Mouse (Mus musculus) natural killer cell, adult 2 months (primary cell): ENCODE data around the gene Pcgf6.
"Not testable (repeated sequence)": the region's sequence is repeated elsewhere in the genome, so short reads cannot be mapped to it uniquely, and the experiment has no call there.

ENCODE experiments used
- DNase-seq, 2 experiments: peaks; one replicate each; pipeline ENCODE4 v3.0.0; 2022; ENCODE audit warnings: low spot score in 2 of 2

Gene Pcgf6

DNA sequence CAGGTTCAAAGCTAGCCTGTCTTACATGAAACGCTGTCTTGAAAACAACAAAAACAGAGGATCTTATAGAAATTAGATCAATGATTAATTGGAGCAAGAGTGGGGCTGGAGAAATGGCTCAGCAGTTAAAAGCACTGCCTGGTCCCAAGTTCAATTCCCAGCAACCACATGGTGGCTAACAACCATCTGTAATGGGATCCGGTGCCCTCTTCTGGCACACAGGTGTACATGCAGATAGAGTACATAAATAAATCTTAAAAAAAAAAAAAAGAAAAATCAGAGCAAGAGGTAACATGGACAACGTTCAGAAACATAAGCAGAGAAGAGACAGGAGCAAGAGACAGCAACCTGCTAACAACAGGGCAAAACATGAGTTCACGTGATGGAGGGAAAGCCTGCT, 24.2 kb downstream of the Pcgf6 start:
- no peak for DNase-seq

DNA sequence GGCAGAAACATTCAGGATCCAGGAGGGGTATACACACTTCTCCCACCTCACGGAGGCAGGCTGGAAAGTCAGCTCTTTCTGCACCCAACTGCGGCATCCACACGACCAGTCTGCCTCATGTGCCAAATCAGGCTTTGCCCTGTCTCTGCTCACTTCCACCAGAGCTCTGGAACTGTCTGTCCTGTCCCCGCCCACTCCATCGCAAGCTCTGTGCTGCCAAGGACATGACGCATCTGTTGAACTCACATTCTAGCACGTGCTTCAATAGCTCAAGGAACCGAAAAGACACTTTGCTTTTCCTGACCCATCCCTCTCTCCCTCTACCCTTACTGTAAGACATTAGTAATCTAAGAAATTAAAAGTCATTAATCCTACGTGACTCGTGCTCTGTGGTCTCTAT, 25.8 kb downstream of the Pcgf6 start:
- DNase-seq: no peak

DNA sequence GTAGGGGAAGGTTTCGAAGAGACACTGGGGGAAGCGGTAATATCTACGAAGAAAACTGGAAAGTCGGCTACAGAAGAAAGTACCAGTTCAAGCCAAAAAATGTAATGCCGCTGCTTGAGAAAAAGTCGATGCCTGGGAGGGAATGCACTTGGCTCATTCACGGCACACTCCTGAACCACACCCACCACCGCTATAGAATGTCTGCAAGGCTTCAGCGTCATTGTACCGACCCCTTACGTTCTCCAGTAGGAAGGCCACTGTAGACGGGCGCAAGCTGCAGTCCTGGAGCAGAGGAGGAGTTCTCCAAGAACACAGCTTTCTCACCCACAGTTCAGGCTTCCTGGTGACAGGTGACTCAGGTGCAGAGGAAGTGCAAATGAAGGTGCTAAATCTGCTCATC, 27.2 kb downstream of the Pcgf6 start:
- DNase-seq: no peak

DNA sequence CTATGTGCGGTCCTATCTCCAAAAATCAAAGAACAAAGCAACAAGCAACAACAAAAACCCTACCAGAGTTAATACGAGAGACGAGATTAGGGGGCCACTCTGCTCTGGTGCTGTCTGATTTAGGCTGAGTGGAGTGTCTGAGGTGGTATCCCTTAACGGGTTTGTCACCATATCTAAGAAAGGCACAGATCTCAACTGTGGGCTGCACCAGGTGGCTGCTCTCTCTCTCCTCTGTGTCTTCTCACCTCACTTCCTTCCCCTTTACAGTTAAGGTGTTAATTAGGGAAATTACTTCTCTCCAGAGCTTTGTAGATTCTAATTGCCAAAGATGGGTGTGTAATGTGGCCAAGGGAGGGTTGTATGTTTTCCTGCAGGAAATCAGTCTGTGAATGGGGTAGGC, 28.0 kb downstream of the Pcgf6 start:
- DNase-seq: no peak

DNA sequence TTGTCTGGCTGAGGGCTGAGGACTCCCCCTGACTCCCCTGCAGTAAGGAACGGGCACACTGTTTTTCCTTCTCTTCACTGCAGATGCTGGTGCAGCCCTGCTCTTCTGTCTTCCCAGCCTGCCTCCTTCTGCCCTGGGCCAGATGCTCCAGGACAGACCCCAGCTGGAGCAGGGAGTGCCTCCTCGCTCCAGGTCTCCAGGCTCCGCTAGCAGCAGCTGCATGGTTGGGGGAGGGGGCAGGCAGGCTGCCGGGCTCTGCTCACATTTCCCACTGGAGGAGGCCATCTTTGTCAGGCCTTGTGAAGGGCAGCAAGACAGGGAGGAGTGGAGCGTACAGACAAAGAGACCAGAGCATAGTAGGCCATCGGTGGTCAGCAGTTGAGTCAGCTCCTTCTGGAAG, 31.4 kb downstream of the Pcgf6 start:
- no peak for DNase-seq

DNA sequence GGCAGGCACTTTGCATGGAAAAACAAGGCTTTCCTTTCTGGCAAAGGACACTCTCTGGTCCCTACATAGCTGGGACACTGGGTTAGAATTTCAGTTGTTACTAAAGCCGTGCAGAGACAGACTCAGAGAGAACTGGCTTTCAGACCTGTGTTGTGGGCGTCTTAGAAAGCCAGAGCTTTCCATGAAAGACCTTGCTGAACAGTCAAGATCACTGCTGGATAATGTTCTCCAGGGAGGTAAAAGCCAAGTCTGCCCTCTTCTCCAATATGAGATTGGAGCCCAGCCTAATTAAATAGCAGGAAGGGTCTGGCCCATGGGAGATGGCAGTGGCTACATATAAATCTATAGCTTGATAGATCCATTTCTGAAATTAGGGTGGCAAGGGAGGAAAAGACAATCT, 32.4 kb downstream of the Pcgf6 start:
- no peak for DNase-seq

DNA sequence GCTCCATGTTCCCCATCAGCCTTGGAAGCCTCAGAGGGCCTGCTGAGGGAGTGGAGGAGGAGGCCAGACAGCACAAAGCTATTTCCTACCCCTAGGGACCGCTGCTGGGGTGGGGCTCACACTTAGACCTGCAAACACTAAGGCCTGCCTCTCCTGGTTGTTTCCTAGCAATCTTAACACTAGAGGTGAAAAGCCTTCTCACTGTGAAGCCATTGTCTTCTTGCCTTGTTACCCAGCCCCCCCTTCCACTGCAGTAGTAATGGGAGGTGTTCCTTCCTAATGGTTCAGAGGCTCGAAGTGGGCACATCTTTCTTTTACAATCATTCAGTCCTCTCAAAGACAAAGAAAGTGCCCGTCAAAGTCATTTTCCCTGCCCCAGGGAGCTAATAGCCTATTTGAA, 32.9 kb downstream of the Pcgf6 start:
- DNase-seq: no peak

DNA sequence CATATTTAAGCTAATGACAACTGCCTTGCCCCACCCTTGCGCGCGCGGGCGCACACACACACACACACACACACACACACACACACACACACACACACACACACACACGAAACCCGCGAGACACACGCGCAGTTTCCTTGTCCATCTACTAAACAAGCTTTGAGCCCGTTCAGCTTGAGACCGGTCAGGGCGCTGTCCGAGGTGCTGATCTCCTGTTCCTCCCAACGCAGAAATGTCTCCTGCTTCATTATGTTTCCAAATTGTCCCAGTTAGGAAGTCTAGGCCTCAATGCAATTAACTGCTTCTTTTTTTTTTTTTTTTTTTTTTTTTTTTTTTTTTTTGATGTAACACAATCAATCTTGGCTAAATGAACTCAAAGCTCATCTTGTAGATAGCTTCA, 34.2 kb downstream of the Pcgf6 start:
- peak in 1 of 2 experiments; percentile 37 for DNase-seq

DNA sequence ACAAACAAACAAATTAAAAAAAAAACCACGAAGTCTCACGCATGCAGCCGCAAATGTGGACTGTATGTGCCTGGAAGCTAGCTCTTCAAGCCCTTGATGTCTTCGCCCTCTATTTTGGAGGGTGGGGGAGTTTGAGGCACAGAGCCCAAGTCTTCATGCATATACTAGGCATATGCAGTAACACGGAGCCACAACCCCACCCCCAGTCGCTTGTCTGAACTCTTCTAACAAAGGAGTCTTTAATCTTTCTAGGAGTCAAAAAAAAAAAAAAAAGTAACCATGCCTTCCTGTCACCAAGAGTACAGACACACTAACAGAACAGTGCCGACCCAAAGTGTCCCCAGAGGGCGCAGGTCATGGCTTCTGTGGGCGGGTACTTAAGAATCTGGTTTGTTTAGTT, 34.7 kb downstream of the Pcgf6 start:
- no peak for DNase-seq

DNA sequence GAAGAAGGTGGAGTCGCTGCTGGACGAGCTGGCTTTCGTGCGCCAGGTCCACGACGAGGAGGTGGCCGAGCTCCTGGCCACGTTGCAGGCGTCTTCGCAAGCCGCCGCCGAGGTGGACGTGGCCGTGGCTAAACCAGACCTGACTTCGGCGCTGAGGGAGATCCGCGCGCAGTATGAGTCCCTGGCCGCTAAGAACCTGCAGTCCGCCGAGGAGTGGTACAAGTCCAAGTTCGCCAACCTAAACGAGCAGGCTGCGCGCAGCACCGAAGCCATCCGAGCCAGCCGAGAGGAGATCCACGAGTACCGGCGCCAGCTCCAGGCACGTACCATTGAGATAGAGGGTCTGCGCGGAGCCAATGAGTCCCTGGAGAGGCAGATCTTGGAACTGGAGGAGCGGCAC, 35.3 kb downstream of the Pcgf6 start:
- no peak for DNase-seq

DNA sequence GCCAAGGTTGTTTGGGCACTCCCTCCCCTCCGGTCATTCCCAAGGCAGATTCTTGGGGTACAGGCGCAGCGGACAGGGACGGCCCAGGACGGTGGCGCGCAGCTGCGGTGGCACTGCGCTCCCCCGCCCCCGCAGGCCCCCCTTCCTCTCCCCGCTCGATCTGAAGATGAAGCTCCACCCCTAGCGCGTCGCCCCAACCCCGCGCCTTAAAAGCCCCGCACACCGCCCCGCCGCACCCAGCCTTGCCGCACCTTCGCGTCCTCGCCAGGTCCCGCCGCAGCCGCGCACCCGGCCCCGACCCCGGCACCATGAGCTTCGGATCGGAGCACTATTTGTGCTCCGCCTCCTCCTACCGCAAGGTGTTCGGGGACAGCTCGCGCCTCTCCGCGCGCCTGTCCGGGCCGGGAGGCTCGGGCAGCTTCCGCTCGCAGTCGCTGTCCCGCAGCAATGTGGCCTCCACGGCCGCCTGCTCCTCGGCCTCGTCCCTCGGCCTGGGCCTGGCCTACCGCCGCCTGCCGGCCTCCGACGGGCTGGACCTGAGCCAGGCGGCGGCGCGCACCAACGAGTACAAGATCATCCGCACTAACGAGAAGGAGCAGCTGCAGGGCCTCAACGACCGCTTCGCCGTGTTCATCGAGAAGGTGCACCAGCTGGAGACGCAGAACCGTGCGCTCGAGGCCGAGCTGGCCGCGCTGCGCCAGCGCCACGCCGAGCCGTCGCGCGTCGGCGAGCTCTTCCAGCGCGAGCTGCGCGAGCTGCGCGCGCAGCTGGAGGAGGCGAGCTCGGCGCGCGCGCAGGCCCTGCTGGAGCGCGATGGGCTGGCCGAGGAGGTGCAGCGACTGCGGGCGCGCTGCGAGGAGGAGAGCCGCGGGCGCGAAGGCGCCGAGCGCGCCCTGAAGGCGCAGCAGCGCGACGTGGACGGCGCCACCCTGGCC, 36.0 kb downstream of the Pcgf6 start, which contains the start of the genes Ina and Nt5c2:
TSS of gene Ina (plus strand) at position 252 of the 935 bp plus-strand sequence.
TSS of gene Nt5c2 (minus strand) at position 707 of the 935 bp plus-strand sequence.
- DNase-seq: no peak

DNA sequence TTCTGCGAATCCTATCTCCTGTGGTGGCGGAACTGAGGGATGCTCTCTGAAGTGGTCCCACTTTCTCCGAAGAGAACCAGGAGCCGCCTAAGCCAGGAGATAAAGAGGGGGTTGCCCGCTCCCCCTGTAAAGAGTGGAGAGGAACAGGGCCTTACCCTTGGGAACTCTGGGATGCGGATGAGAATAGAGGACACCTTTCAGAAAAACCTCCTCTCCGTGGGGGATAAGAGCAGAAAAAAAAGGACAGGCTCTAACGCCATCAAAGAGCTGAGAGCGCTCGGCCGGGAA, 36.6 kb downstream of the Pcgf6 start:
- DNase-seq: no peak

DNA sequence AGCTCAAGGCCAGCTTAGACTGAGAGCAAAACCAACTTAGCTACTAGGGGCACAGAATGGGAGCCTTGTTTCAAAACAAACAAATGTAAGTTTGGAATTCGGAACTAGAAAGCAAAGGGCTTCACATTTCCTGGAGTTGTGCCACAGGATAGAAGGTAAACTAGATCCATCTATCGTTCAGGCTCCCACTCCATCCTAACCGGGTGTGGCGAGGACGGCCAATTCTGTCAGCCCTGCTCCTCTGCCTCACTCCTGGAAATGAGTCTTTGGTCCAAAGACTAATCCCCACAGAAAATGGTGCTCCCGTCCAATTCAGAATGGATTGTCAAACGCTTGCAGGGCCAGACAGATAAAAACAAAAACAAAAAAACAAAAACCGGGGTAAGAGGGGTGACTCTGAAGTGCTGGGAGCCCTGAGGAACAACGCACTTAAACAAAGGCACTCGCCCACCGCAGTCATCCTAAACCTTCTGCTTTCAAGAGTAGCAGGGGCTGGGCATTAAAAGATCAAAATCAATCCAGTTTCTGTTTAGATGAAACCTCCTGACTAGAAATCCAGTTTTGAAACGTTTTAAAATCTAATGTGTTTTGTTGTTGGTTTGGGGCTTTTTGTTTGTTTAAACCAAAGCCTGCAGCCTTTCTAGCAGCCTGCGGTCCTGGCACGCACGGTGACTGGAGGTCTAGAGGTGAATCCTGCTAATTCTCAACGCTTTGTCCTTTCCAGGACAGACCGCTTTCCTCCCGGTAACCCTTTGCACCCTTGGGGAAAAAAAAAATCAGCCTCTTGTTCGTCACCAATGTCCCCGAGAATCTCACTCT, 37.2 kb downstream of the Pcgf6 start:
- no peak for DNase-seq

DNA sequence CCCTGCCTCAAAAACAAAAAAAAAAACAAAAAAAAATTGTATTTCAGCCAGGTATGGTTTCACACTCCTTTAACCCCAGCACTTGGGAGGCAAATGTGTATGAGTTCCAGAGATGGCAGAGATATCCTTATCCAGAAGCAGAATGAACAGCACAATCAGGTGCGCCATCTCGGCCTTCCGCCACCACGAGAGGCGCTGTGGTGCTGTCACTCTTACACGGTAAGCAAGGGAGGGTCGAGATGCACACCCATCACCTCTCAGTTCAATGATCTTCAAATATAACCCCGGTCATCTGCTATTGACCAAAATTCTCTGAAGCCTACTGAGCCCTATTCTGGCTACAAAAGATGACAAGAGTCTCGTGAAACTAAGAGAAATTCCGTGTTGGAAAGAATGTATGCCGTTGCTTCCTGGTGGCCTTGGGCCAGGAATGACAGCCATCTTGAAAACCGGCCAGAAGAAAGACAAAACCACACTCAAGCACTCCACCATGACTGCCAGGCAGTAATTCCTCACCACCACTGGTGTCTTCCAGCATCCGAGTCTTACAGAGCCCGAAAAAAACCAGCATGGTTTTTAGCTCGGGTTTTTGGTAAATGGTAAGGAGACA, 38.1 kb downstream of the Pcgf6 start:
- DNase-seq: no peak

DNA sequence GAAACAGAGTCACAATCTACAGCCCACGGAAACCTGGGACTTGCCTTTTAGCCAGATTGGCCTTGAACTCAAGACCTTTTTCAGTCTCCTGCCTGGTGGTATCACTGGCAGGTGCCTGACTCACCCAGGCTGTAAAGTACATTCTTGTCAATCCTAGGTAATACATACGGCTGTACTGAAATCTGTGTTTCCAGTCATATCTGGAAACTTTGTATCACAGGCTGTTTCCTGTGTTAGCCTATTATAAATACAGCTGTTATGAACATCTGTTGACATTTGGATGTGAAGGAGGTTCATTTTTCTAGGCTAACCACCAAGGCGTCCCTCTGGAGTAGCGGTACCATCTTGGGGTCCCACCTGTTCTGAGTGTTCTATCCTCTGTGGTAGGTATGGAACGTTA, 40.8 kb downstream of the Pcgf6 start:
- DNase-seq: no peak

DNA sequence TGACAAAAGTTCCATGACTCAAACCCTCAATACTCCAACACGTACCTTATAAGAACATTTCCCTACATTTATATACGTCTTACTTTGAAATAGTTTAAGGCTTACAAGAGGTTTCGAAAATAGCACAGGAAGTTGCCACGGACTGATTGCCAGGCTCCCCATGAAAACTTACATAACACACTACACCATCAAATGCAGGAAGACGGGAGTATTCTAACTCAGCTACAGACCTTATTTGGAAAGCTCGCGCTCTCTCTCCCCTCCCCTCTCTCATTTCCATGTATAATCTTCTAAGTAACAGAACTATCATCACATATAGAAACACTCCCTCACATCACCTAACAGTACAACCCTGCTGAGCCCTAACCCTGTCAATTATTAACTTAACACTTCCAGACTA, 41.3 kb downstream of the Pcgf6 start:
- no peak for DNase-seq

DNA sequence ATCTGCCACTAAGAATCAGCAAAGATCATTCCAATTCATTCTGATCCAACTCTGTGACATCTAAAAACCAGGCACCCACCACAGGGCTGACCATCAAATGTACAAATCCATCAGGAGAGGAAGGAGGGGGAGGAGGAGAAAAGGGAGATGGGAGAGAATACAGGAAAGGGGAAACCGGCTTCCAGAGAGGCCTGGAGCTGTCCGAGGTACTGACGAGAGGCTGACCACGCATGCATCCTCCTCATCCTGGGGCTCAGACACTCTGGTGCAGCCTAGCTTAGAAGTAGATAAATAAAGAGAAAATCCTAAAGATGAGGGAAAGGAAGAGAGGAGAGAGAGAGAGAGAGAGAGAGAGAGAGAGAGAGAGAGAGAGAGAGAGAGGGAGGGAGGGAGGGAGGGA, 44.4 kb downstream of the Pcgf6 start:
- DNase-seq: no peak

DNA sequence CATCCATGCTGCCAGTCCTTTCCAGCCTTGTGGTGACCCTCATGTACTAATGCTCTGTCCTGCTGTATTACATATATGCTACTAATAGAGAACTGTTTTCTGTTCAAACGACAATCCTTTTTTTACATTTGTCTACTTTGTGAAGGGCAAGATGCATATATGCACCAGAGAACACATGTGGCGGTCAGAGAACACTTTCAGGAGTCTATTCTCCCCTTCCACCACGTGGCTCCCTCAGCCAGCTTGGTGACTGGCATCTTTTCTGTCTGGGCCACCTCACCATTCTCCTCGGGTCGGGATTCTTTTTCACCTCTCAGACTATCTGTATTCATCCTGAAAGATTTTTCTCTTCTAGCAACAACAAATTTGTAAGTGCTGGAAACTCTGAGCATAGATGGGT, 44.8 kb downstream of the Pcgf6 start:
- no peak for DNase-seq

DNA sequence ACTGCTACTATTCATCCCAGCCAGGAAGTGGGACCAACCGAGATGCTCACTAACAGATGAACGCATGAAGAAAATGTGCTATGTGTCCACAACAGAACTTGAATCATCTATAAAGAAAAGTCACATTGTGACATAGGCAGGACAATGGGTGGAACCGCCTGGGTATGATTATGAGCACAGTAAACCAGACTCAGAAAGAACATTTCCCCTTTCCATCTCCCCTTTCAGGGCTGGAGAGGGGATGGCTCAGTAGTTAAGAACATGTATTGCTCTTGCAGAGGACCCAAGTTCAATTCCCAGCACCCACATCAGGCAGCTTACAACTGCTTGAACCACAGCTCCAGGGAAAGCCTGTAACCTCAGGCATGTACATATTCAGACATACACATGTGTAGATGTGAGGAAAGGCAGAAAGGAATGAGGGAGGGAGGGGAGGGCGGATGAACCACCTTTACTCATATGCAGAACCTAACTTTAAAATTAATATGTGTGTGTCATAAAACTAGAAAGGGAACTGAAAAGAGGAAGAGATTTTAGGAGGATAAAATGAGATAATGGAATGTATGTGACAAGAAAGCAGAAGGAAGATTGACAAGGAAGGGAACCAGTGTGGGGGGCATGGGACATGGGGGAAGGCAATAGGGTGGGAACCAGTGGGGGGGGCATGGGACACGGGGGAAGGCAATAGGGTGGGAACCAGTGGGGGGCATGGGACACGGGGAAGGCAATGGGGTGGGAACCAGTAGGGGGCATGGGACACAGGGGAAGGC, 46.8 kb downstream of the Pcgf6 start:
- DNase-seq: no peak

DNA sequence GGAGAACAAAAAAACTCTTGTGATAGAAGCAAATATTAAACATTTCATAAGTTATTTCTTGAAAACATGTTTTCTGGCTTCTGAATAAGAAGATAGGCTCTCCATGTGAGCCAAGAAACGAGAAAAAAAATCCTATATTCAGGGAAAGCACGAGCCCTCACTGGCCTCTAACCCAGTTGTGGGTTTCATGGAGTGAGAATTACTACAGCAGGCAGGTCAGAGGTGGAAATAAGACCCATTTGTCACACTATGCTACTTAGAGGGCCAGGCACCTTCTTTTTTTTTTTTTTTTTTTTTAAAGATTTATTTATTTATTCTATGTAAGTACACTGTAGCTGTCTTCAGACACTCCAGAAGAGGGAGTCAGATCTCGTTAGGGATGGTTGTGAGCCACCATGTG, 50.3 kb downstream of the Pcgf6 start:
- DNase-seq: not testable (repeated sequence)

DNA sequence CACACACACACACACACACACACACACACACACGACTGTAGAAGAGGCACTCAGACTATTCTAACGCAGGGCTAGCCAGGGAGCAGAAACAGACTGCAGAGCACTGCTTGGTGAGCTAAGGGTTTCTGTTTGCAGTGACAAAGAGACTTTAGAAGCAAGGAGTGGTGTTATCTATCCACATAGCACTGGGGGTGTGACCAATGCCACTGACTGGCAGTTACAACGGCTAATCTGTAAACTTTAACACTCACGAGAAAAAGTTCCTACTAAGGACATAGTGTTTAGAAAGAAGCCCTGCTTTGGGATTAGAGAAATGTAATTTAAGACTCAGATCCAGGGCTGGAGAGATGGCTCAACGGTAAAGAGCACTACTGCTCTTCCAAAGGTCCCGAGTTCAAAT, 51.0 kb downstream of the Pcgf6 start:
- no peak for DNase-seq

DNA sequence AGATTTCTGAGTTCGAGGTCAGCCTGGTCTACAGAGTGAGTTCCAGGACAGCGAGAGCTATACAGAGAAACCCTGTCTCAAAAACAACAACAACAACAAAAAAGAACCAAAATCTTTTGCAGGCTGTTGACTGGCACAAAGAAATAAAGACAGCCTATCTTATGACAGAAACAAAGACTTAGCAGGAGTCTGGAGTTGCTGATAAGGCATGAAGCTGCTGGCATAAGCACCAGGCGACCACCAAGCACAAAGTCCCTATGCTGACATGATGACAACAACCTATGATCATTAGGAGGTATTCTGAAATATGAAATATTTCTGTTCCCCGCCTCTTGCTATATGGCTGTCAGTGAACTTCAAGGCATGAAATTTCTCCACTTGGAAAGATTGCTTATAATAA, 51.8 kb downstream of the Pcgf6 start:
- DNase-seq: no peak
